Mouse (Mus musculus): ENCODE measurements around the gene Gpt2.
A peak's percentile ranks its signal among the peaks of the same experiment; 100 is the strongest.

Gpt2 gene

GRCm38 (mm10) chr8:85526105-85526504 is 33.7 kb downstream of the Gpt2 start:
- DNase-seq (ENCODE audit: low read depth, low spot score), result no peak

- no peak for DNase-seq (ENCODE audit: low read depth, low spot score)
These were observed 36.6 kb downstream of the Gpt2 start for GRCm38 (mm10) chr8:85528959-85529358.

DNA sequence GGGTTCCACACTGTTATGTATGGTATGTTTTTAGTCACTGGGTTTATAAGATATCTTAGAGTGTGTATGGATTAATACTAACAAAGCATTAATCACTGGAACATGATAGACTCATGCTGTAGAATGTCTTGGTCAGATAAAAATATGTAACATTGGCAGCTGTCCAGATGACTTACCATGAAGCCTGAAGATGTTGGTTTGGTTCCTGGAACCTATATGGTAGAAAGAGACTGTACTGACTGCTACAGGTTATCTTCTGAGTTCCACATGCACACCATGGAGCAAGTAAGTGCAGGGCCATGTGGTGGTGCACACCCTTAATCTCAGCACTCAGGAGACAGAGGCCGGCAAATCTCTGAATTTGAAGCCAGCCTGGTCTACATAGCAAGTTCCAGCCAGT is 38.3 kb downstream of the Gpt2 start:
- no peak for DNase-seq (ENCODE audit: low read depth, low spot score)

- no peak for DNase-seq (ENCODE audit: low read depth, low spot score)
These were observed 39.1 kb downstream of the Gpt2 start for GRCm38 (mm10) chr8:85531471-85531870.

DNA sequence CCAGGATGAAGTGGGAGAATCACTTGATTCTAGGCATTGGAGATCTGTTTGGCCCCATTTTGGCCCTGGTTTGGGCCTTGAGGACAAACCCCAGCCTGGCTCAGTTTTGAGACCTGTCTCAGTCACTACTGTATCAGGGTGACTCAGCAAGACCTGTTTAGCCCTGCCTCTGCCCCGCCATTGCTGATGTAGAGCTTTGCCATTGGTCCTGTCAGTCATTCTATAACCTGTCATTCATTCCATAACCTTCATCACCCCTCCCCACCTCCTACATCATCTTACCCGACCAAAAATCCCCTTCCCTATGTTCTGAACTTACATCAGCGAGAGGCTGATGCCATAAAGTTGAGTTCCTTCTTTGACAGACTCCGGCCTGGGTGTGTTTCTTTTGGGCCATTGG is 40.5 kb downstream of the Gpt2 start:
- DNase-seq (ENCODE audit: low read depth, low spot score), result no peak

DNA sequence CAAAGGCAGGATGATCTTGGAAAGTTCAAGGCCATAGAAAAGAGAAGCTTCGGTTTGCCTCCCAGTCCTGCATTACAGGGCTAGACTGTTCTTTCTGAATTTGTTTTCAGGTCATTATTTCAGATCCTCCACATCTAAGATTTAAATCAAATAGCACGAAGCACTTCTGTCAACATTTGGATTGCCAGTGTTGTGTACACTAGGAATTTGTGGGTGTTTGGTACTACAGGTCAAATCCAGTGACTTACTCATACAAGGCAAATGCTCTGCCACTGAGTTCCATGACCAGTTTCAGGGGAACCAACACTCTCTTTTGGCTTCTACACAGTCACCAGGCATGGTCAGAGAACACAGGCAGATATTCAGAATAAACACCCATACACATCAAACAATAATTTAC is 41.1 kb downstream of the Gpt2 start:
- DNase-seq (ENCODE audit: low read depth, low spot score), result no peak

- DNase-seq (ENCODE audit: low read depth, low spot score), result peak; percentile 50
These were observed 41.8 kb downstream of the Gpt2 start for GRCm38 (mm10) chr8:85534163-85534562.

- no peak for DNase-seq (ENCODE audit: low read depth, low spot score)
These were observed 44.0 kb downstream of the Gpt2 start for GRCm38 (mm10) chr8:85536332-85536731.

GRCm38 (mm10) chr8:85551934-85552333 is 59.6 kb downstream of the Gpt2 start:
- no peak for DNase-seq (ENCODE audit: low read depth, low spot score)

- DNase-seq (ENCODE audit: low read depth, low spot score), result peak; percentile 67
These were observed 62.2 kb downstream of the Gpt2 start for GRCm38 (mm10) chr8:85554391-85555180.

DNA sequence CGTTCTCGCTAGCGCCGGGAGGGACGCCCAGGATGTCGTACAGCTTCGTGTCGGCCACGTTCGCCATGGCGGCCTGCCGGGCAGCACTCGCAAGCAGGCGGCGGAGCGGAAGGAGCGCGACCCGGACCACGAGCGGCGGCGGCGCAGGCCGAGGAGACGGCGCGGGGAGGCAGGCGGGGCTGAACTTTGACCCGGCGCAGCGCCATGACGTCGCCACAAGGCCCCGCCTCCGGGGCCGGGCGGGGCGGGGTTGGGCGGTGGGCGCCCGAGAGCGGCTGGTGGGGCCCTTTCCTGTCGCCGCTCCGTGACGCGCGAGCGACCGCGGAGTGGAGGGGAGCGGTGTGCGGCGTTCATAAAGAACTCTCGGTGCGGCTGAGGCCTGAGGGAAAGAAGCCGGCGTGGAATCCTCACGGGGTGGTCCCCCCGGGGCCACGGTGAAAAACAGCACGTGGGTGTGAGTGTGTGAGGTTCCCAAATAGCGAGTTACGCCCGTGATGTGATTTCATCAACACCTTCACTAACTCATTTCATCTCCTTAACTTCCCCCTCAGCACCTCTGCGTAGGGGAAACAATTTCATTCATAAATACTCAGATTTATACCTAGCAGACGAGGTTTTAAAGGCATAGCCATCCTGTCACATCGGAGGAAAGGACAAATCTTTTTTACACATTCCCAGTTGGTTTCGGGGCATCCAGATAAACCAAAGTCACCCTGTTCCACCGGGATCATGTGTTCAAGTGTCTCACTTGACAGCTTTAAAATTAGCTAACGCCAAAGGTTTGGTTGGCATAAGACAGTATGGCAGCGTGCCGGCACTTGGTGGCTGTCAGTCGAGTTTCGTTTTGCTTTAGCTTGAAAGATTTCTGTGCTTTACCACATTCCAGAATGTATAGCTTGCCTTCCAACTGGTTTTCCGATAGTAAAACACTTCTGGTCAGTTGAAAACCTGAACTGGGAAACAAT is 63.1 kb downstream of the Gpt2 start, which contains the start of gene Dnaja2:
Gene Dnaja2, minus strand, starts transcription at position 164 of the 965 bp plus-strand sequence.
- DNase-seq (ENCODE audit: low read depth, low spot score), result peak; percentile 43

GRCm38 (mm10) chr8:85556986-85557600 is 64.7 kb downstream of the Gpt2 start:
- no peak for DNase-seq (ENCODE audit: low read depth, low spot score)

- no peak for DNase-seq (ENCODE audit: low read depth, low spot score)
These were observed 65.2 kb downstream of the Gpt2 start for GRCm38 (mm10) chr8:85557601-85557986.

GRCm38 (mm10) chr8:85559201-85559600 is 66.8 kb downstream of the Gpt2 start:
- DNase-seq (ENCODE audit: low read depth, low spot score), result no peak

- DNase-seq (ENCODE audit: low read depth, low spot score), result no peak
These were observed 67.6 kb downstream of the Gpt2 start for GRCm38 (mm10) chr8:85559966-85560365.

GRCm38 (mm10) chr8:85563336-85563735 is 71.0 kb downstream of the Gpt2 start:
- DNase-seq (ENCODE audit: low read depth, low spot score), result no peak

DNA sequence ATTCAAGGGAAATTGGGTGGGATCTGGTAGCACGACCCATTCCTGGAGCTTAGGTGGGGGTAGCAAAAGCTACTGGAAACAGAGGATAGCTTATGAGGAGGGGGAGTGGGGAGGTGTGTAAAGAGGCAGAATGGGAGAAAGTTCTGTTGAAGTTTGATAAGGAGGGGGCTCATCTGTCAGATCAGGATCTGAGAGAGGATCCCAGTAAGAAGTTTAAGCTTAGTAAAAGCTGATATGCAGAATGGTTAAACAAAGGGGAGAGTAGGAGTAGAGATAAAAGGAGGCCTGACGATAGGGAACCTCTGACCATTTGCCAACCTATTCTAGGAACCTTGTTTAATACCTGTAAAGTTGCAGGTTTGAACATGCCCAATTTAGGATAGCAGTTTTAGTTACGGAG is 72.8 kb downstream of the Gpt2 start:
- DNase-seq (ENCODE audit: low read depth, low spot score), result no peak

DNA sequence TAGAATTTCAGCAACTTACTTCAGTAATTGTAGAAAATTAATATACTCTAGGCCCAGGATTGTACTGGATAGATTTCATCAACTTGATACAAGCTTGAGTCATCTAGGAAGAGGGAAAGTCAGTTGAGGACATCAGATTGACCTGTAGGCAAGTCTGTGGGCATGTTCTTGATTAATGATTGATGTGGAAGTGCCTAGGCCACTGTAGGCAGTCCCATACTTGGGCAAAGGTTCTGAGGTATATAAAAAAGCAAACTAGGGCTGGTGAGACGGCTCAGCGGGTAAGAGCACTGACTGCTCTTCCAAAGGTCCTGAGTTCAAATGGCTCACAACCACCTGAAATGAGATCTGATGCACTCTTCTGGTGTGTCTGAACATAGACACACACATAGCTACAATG is 75.4 kb downstream of the Gpt2 start:
- DNase-seq (ENCODE audit: low read depth, low spot score), result no peak

- no peak for DNase-seq (ENCODE audit: low read depth, low spot score)
These were observed 78.1 kb downstream of the Gpt2 start for GRCm38 (mm10) chr8:85570466-85570865.

- DNase-seq (ENCODE audit: low read depth, low spot score), result no peak
These were observed 81.7 kb downstream of the Gpt2 start for GRCm38 (mm10) chr8:85573972-85574496.

Data from telencephalon, adult 2 months (tissue).